Mouse (Mus musculus) erythroblast, embryonic 14.5 days (primary cell): ENCODE results near the gene Ccdc146.

Experiments
- GATA1 ChIP-seq: IDR thresholded peaks from 2 replicates; pipeline ENCODE4 v1.6.1; 2012; ENCODE audit warnings: low read length, inconsistent platforms, mixed read lengths
- TAL1 ChIP-seq: IDR thresholded peaks from 3 replicates; pipeline ENCODE4 v1.6.1; 2012; ENCODE audit warnings: low read length, inconsistent platforms, mixed read lengths

GRCm38 (mm10) chr5:21270756-21271155 is 153.7 kb downstream of the Ccdc146 start:
- TF ChIP-seq GATA1, result no peak
- TF ChIP-seq TAL1, result no peak
